Comparison of ENCODE assay signal across 20 mouse cellular contexts in the genomic region with DNA sequence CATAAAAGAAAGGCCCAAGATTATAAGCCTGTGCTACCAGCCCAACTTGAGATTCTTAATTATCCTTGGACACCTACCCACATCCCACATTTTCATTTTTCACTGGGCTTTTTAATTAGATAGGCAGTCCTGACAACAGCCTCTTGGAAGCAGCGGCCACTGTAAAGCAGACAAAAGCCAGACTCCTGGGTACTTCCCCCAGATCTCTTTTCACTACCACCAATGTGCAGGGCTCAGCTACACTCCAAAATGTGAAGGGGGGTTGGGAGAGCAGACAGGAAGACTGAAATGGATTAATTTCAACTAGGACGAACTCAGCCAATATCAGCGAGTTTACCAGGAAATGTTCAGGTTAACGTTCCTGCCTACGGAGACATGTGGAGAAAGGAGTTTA.
DNase-seq lines count a peak whose midpoint lies in the region; ATAC-seq and TF ChIP-seq lines count a peak whose summit lies in the region.
"Had no signal": no experiment of that assay in that cellular context is flagged by ENCODE, and none has a peak within 500 bp of the region (broad histone marks: within the 10 kb centered on the region; RNA-seq: fewer than 3 reads in every experiment).

No protein-coding gene starts in this region.

- peak overlapping the region; percentile 69 for H3K9ac ChIP-seq in heart, embryonic 13.5 days
- H3K9ac ChIP-seq in intestine, embryonic 15.5 days = no peak overlapping the region
- H3K9ac ChIP-seq: limb, embryonic 12.5 days; liver, embryonic 15.5 days had no signal

- H3K4me3 ChIP-seq in heart, embryonic 13.5 days = no peak overlapping the region
- no peak overlapping the region for H3K4me3 ChIP-seq in intestine, embryonic 15.5 days (replicated peaks)
- H3K4me3 ChIP-seq: erythroblast, embryonic 14.5 days; layer of hippocampus, adult 2 months; left cerebral cortex, adult 2 months; limb, embryonic 12.5 days; liver, embryonic 15.5 days had no signal

- peak overlapping the region; percentile 87 for H3K27ac ChIP-seq in heart, embryonic 13.5 days (replicated peaks)
- peak overlapping the region; percentile 73 for H3K27ac ChIP-seq in intestine, embryonic 15.5 days
- H3K27ac ChIP-seq: kidney, postnatal 0 days; layer of hippocampus, adult 2 months; left cerebral cortex, adult 2 months; limb, embryonic 12.5 days; liver, embryonic 15.5 days had no signal

- no peak for DNase-seq in heart, adult 8-10 months (ENCODE audit: low spot score)
- DNase-seq in MN1 (ENCODE audit: low spot score) = peak; percentile 61
- DNase-seq in brain, embryonic 14.5 days (ENCODE audit: low read depth) = peak; percentile 58
- DNase-seq in urinary bladder, adult 18-20 months (ENCODE audit: low spot score in 2 of 2) = no peak
- no peak for DNase-seq in cerebellum, adult 8-10 months
- DNase-seq: adrenal gland, postnatal 10 days; cerebellum, postnatal 10 days; embryo, embryonic 11 days; thymus, adult 18-20 months had no signal

- TF ChIP-seq POLR2A in brain, embryonic 14.5 days (IDR thresholded peaks at IDR 0.05; ENCODE audit: borderline replicate concordance, extremely low read depth, insufficient read depth, insufficient read length, poor library complexity, severe bottlenecking) = no peak

- no peaks in the 10 kb centered on the region for H3K36me3 ChIP-seq in heart, embryonic 13.5 days
- no peaks in the 10 kb centered on the region for H3K36me3 ChIP-seq in intestine, embryonic 15.5 days
- H3K36me3 ChIP-seq: limb, embryonic 12.5 days; liver, embryonic 15.5 days had no signal

- no peak for ATAC-seq in heart, embryonic 13.5 days (ENCODE audit: extremely low read depth, insufficient number of reproducible peaks, low FRiP score, low TSS enrichment)
- ATAC-seq in intestine, embryonic 15.5 days = no peak
- ATAC-seq: CD4-positive, CD25-positive, alpha-beta regulatory T cell, adult 4 months; inflammation-experienced regulatory T-cells, adult 6 months; midbrain, embryonic 16.5 days had no signal

- H3K9me3 ChIP-seq in heart, embryonic 13.5 days = no peaks in the 10 kb centered on the region
- H3K9me3 ChIP-seq in intestine, embryonic 15.5 days = no peaks in the 10 kb centered on the region
- H3K9me3 ChIP-seq: limb, embryonic 12.5 days; liver, embryonic 15.5 days had no signal

- H3K27me3 ChIP-seq in heart, embryonic 13.5 days (replicated peaks) = no peaks in the 10 kb centered on the region
- H3K27me3 ChIP-seq in intestine, embryonic 15.5 days (replicated peaks) = no peaks in the 10 kb centered on the region
- H3K27me3 ChIP-seq: limb, embryonic 12.5 days; liver, embryonic 15.5 days had no signal

- peaks cover 60% of the 10 kb centered on the region for H3K4me1 ChIP-seq in heart, embryonic 13.5 days
- H3K4me1 ChIP-seq in intestine, embryonic 15.5 days (replicated peaks) = peaks cover 8% of the 10 kb centered on the region; the same call in 1 of the 2 replicates
- H3K4me1 ChIP-seq: liver, embryonic 15.5 days had no signal

- 39% methylated on average over 5 of the region's 5 CpGs for WGBS in heart, embryonic 13.5 days
- 45% methylated on average over 5 of the region's 5 CpGs for WGBS in intestine, embryonic 15.5 days

- peak overlapping the region; percentile 59 for H3K4me2 ChIP-seq in heart, embryonic 13.5 days
- no peak overlapping the region for H3K4me2 ChIP-seq in intestine, embryonic 15.5 days (replicated peaks)
- H3K4me2 ChIP-seq: limb, embryonic 12.5 days; liver, embryonic 15.5 days had no signal

- TF ChIP-seq CTCF in brain, embryonic 14.5 days (IDR thresholded peaks at IDR 0.05; ENCODE audit: borderline replicate concordance, extremely low read depth, insufficient read depth, insufficient read length) = no peak

Comparison
In these comparisons a context has a peak if more than half of its experiments do, and no peak if none do; other contexts are left out.
1. DNase-seq: peak in MN1 (single experiment) and brain, embryonic 14.5 days (single experiment); none in heart, adult 8-10 months (single experiment), urinary bladder, adult 18-20 months (0 of 2) and cerebellum, adult 8-10 months (single experiment).